Mouse (Mus musculus): Measurements from ENCODE around the gene Eif3c. TPM values are rescaled to one million over a fixed set of nuclear protein-coding genes. Genes with fewer than 3 reads are reported as not detected.

The Eif3c gene
- total RNA-seq, 2 experiments from 2014 or later: 174 to 190 TPM

DNA sequence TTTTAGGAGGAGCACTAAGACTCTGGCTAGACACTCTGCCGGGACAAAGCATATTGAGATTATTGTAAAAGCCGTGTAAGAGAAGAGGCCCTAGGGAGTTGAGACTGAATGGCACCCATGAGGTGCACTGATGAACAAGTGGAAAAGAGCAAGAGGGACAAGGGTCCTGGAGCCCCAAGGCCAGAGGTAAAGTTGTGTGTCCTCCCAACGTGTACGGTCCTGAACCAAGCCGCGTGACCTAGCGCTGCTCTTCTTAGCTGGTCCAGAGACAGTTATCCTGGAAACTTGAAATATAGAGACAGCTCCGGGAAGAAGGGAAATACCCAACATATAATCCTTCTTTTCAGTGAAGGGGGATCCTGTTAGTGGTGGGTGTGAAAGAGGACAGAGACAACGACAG lies 29.7 kb downstream of the Eif3c start:
- DNase-seq (ENCODE audit: low spot score in 2 of 2): no peak
- Histone ChIP-seq H3K27ac (no peak overlapping the region), H3K4me3 (peak overlapping the region; percentile 47; the same call in 1 of the 2 replicates)
- TF ChIP-seq CTCF (conservative IDR thresholded peaks at IDR 0.05): no peak

- DNase-seq (ENCODE audit: low spot score in 2 of 2): no peak
- no peak for TF ChIP-seq CTCF (conservative IDR thresholded peaks at IDR 0.05)
- peak overlapping the region; percentile 47 for H3K4me3 ChIP-seq
- H3K27ac ChIP-seq: no peak overlapping the region
Measured at GRCm38 (mm10) chr7:126535766-126536165, 30.4 kb downstream of the Eif3c start.

- no peak for TF ChIP-seq CTCF (conservative IDR thresholded peaks at IDR 0.05)
- Histone ChIP-seq H3K27ac (no peak overlapping the region), H3K4me3 (no peak overlapping the region)
- DNase-seq (ENCODE audit: low spot score in 2 of 2): no peak
Measured at GRCm38 (mm10) chr7:126533434-126533833, 32.8 kb downstream of the Eif3c start.

GRCm38 (mm10) chr7:126528166-126528577 lies 38.0 kb downstream of the Eif3c start:
- Histone ChIP-seq H3K4me3 (no peak overlapping the region), H3K27ac (no peak overlapping the region)
- TF ChIP-seq CTCF (conservative IDR thresholded peaks at IDR 0.05): peak; percentile 95
- peak in 1 of 2 experiments; percentile 44 for DNase-seq (ENCODE audit: low spot score in 2 of 2)

GRCm38 (mm10) chr7:126523316-126523715 lies 42.9 kb downstream of the Eif3c start:
- H3K4me3 ChIP-seq: no peak overlapping the region
- no peak overlapping the region for H3K27ac ChIP-seq
- no peak for TF ChIP-seq CTCF (conservative IDR thresholded peaks at IDR 0.05)
- no peak for DNase-seq (ENCODE audit: low spot score in 2 of 2)

GRCm38 (mm10) chr7:126519513-126519912 lies 46.7 kb downstream of the Eif3c start:
- no peak overlapping the region for H3K27ac ChIP-seq
- no peak overlapping the region for H3K4me3 ChIP-seq
- TF ChIP-seq CTCF (conservative IDR thresholded peaks at IDR 0.05): peak; percentile 42
- peak in 1 of 2 experiments; percentile 9 for DNase-seq (ENCODE audit: low spot score in 2 of 2)

DNA sequence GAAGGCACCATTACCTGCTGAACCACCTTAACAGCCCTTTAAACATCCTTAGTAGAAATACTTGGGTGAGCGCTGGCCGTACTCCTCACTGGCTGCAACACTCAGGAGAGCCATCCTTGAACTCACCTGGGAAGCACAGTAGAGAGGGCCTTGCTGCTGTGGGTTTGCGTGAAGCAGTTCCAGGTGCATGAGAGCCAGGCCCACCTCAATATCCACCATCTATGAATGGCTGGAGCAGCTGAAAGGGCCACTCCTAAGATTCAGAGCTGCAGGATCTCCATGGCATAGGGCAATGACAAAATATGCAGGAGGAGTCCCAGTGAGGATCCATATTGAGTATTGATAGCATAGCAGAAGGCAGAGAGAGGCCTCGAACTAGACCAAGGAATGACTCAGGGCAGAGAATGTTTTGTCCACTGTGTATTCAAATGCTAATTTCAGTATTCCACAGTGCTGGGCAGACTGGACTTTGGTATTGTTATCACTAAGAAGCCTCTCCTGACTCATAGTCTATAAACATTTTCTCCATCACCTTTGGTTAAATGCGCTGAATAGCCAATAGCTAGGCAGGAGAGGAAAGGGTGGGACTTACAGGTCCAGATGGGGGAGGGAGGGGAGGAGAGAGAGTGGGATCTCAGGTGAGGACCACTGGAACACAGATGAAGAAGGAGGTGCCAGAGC lies 47.8 kb downstream of the Eif3c start:
- no peak overlapping the region for H3K4me3 ChIP-seq
- DNase-seq (ENCODE audit: low spot score in 2 of 2): no peak
- no peak overlapping the region for H3K27ac ChIP-seq
- no peak for TF ChIP-seq CTCF (conservative IDR thresholded peaks at IDR 0.05)

GRCm38 (mm10) chr7:126511287-126511686 lies 54.9 kb downstream of the Eif3c start:
- no peak for DNase-seq (ENCODE audit: low spot score in 2 of 2)
- no peak overlapping the region for H3K4me3 ChIP-seq
- no peak overlapping the region for H3K27ac ChIP-seq
- TF ChIP-seq CTCF (conservative IDR thresholded peaks at IDR 0.05): no peak

- no peak for TF ChIP-seq CTCF (conservative IDR thresholded peaks at IDR 0.05)
Measured at GRCm38 (mm10) chr7:126507126-126507778, 59.0 kb downstream of the Eif3c start.

GRCm38 (mm10) chr7:126504913-126505312 lies 61.3 kb downstream of the Eif3c start:
- no peak for DNase-seq (ENCODE audit: low spot score in 2 of 2)
- no peak overlapping the region for H3K27ac ChIP-seq
- no peak for TF ChIP-seq CTCF (conservative IDR thresholded peaks at IDR 0.05)

More at GRCm38 (mm10) chr7:126507126-126507778, 59.0 kb downstream of the Eif3c start:
- no peak overlapping the region for H3K4me3 ChIP-seq
- no peak for DNase-seq (ENCODE audit: low spot score in 2 of 2)
- H3K27ac ChIP-seq: no peak overlapping the region

DNA sequence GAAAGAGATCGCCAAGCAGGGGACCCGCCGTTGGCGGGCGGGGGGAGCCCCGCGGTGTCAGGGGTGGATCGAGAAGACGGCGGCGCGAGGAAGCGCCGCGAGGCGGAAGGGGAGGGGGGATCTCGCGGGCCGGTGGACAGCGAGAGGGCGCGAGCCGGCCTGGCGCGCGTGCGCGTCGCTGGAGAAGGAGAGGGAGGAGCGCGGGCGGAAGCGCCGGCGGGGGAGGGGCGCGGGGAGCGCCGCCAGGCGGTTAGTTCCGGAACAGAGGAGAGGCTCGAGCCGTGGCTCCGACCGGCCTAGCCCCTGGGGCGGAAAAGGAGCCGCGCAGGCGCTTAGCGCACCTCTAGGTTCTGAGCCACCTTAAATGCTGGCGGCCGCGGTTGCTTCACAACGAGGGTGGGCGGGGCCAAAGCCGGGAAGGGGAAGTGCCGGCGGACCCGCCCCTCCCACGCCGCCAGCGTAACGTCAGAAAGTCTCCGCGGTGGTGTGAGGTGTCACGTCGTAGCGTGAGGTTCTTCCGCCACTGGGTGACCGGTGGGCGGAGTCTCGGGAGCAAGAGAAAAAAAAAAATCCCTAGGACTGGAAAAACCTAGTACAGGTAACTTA lies 62.8 kb downstream of the Eif3c start, which contains the start of gene Atxn2l:
Atxn2l (minus strand) TSS at position 165 of the 606 bp plus-strand sequence.
- TF ChIP-seq CTCF (conservative IDR thresholded peaks at IDR 0.05): peak; percentile 80
- peak; percentile 98 to 99 for DNase-seq (ENCODE audit: low spot score in 2 of 2)
- peak within 1 kb of the TSS; percentile 98 for H3K27ac ChIP-seq
- H3K4me3 ChIP-seq: peak within 1 kb of the TSS; percentile 100

More at GRCm38 (mm10) chr7:126504913-126505312, 61.3 kb downstream of the Eif3c start:
- no peak overlapping the region for H3K4me3 ChIP-seq

DNA sequence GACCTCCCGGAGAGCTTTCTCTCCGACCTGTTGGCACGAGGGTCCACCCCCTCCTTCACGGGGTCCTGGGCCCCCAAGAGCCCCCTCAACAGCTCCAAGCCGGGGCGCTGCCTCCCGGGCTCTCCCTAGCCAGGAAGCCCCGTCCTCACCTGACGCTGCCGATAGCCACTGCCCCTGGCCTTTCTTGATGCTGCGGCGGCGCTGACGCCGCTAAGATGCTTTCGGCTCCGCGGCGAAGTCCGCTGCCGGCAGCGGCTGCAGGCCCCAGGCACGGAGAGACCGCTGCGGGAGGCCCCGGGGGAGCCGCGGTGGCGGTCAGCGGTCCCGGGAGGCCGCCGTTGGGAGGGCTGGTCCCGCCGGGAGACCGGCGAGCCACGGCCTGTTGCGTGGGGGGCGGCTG lies 63.5 kb downstream of the Eif3c start:
- Histone ChIP-seq H3K27ac (peak overlapping the region; percentile 98), H3K4me3 (peak overlapping the region; percentile 100)
- TF ChIP-seq CTCF (conservative IDR thresholded peaks at IDR 0.05): no peak
- DNase-seq (ENCODE audit: low spot score in 2 of 2): no peak
